Mouse (Mus musculus) testis, adult 2 months (tissue): ENCODE results near the gene Cpn1. TPM values are rescaled to one million over a fixed set of nuclear protein-coding genes. Genes with fewer than 3 reads are reported as not detected.

Experiments
- H3K27ac ChIP-seq: fragments of 200-500 bp; 2 replicates; pipeline ENCODE4 v1.5.1; 2012; ENCODE audit warnings: low read depth, low read length; ENCODE audit not compliant: control insufficient read depth, insufficient read depth
- H3K27me3 ChIP-seq: fragments of 200-500 bp; 2 replicates; pipeline ENCODE4 v1.6.1; 2012; ENCODE audit warnings: mild to moderate bottlenecking, low read length, moderate library complexity; ENCODE audit not compliant: control insufficient read depth, insufficient read depth
- H3K36me3 ChIP-seq: fragments of 200-500 bp; 2 replicates; pipeline ENCODE4 v1.6.1; 2012; ENCODE audit warnings: mild to moderate bottlenecking, low read length; ENCODE audit not compliant: control insufficient read depth, insufficient read depth
- H3K4me1 ChIP-seq: fragments of 200-500 bp; 2 replicates; pipeline ENCODE4 v1.6.1; 2012; ENCODE audit warnings: low read length; ENCODE audit not compliant: control insufficient read depth, insufficient read depth
- H3K4me3 ChIP-seq: fragments of 200-500 bp; 2 replicates; pipeline ENCODE4 v1.5.1; 2012; ENCODE audit warnings: low read depth, mild to moderate bottlenecking, low read length, moderate library complexity, mixed read lengths; ENCODE audit not compliant: control insufficient read depth
- CTCF ChIP-seq: fragments of 200-500 bp; IDR thresholded peaks from 2 replicates; pipeline ENCODE4 v1.5.1; 2012; ENCODE audit warnings: low read depth, mild to moderate bottlenecking, inconsistent platforms, low read length, moderate library complexity; ENCODE audit not compliant: control insufficient read depth, insufficient read depth, insufficient replicate concordance
- POLR2A ChIP-seq: fragments of 200-500 bp; IDR thresholded peaks from 2 replicates; pipeline ENCODE4 v1.6.1; 2012; ENCODE audit warnings: low read depth, mild to moderate bottlenecking, inconsistent platforms, low read length, moderate library complexity; ENCODE audit not compliant: control insufficient read depth
- polyA plus RNA-seq: library from polyadenylated mRNA; depleted of rRNA; stranded (reverse); fragments of >200 nt; gene quantifications from 2 replicates; pipeline ENCODE4 v1.2.3, GENCODE M21; 2012

The Cpn1 gene
- polyA plus RNA-seq, 1 experiment: 6.5 TPM

DNA sequence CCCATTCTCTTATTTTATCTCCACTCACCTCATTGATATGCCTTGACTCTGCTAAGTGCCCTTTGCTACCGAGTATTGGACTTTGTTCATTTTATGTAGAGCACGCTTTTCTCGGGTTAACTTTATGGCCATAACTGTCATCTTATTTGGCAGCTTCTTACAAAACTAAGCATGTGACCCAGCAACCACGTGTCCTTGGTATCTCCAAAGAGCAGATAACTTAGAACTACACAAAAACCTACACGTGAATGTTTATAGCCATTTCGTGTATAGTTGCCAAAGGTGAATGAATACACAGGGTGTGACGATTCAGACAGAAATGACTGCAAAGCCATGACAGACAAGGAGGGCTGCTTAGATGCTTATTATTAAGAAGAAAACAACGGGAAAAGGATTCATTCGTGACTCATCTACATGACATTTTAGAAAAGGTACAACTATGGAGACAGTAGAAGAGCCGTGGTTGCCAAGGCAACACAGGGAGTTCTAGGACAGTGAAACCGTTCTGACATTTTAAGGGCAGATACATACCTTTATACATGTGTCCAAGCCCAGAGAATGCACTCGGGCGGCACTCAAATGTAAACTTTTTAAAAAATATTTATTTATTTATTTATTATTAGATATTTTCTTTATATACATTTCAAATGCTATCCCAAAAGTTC is 38.7 kb upstream of the Cpn1 start:
- H3K27ac ChIP-seq: no peak overlapping the region
- no peaks in the 10 kb centered on the region for H3K27me3 ChIP-seq
- TF ChIP-seq POLR2A: no peak
- no peak for TF ChIP-seq CTCF
- no peaks in the 10 kb centered on the region for H3K4me1 ChIP-seq
- H3K36me3 ChIP-seq: no peaks in the 10 kb centered on the region
- no peak overlapping the region for H3K4me3 ChIP-seq

DNA sequence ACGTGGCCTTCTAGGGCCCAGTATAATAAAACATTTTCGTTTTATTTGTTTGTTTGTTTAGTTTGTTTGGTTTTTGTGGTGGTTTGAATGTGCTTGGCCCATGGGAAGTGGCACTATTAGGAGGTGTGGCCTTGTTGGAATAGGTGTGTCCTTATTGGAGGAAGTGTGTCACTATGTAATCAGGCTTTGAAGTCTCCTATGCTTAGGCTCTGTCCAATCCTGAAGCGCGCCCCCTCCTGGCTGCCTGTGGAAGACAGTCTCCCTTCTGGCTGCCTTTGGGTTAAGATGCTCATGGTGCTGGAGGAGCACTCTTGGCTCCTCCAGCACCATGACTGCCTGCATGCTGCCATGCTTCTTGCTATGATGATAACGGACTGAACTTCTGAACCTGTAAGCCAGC is 36.7 kb upstream of the Cpn1 start:
- H3K27me3 ChIP-seq: no peaks in the 10 kb centered on the region
- H3K27ac ChIP-seq: no peak overlapping the region
- H3K36me3 ChIP-seq: no peaks in the 10 kb centered on the region
- H3K4me1 ChIP-seq: no peaks in the 10 kb centered on the region
- H3K4me3 ChIP-seq: no peak overlapping the region
- TF ChIP-seq POLR2A: no peak
- no peak; the same call in 1 of the 2 replicates for TF ChIP-seq CTCF

DNA sequence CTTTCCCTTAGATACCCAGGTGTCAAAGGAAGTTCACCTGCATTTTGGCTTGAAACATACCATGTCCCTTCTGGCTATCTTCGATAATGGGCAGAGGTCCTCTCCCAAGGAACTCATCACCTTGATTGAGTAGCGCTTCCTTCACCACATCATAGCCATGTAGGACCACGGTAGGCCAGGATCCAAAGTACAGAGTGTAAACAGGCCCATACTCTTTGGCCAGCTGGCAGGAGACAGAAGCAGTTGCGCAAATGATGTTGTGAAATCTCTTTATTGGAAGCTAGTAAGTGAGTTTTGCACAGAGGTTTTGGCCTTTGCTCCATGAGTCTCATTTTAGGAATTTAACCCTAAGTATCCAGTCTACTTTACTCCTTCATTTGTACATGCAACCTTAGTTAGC is 35.1 kb upstream of the Cpn1 start:
- TF ChIP-seq POLR2A: no peak
- no peak for TF ChIP-seq CTCF
- H3K27ac ChIP-seq: no peak overlapping the region
- H3K36me3 ChIP-seq: no peaks in the 10 kb centered on the region
- no peak overlapping the region for H3K4me3 ChIP-seq
- H3K4me1 ChIP-seq: no peaks in the 10 kb centered on the region
- no peaks in the 10 kb centered on the region for H3K27me3 ChIP-seq

DNA sequence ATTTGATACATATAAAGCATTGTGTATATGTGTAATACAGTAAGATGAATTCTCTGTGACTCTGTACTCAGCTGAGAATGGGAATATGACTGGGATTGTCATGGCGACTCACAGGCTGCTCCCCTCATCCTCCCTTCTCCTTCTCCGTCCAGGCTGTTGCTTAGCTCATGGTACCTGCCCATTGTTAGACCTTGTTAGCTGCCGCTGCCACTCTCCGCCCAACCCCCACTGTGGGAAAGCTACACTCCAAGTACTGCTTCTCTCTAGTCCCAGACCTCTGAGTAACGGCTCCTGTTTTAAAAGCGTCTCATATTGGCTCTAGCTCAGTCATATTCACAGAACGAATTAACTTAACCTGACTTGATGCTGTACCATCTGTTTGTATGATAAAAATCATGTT is 33.4 kb upstream of the Cpn1 start:
- TF ChIP-seq CTCF: no peak
- TF ChIP-seq POLR2A: no peak

DNA sequence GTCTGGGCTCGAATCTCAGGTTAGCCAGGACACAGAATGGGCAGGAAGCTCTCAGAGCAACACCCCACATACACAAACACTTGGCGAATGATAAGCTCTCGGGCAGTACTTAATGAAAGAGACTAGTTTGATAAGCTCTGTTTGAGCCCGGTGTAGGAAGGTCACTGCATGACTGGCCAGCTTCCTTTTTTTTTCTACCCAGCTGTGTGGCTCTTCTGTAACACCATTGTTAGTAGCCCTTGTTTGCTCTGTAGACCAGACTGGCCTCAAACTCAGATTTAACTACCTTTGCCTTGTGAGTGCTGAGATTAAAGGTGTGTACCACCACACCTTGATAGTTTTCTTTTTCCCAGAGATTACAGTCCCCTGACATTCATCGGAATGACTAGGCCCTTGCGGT is 27.5 kb upstream of the Cpn1 start:
- Histone ChIP-seq H3K27me3 (no peaks in the 10 kb centered on the region), H3K4me3 (no peak overlapping the region), H3K4me1 (no peaks in the 10 kb centered on the region), H3K36me3 (no peaks in the 10 kb centered on the region), H3K27ac (no peak overlapping the region)
- TF ChIP-seq CTCF (no peak), POLR2A (no peak)

More for the DNA sequence above, 33.4 kb upstream of the Cpn1 start:
- H3K4me3 ChIP-seq: no peak overlapping the region
- H3K27ac ChIP-seq: no peak overlapping the region
- no peaks in the 10 kb centered on the region for H3K27me3 ChIP-seq
- no peaks in the 10 kb centered on the region for H3K4me1 ChIP-seq
- no peaks in the 10 kb centered on the region for H3K36me3 ChIP-seq

DNA sequence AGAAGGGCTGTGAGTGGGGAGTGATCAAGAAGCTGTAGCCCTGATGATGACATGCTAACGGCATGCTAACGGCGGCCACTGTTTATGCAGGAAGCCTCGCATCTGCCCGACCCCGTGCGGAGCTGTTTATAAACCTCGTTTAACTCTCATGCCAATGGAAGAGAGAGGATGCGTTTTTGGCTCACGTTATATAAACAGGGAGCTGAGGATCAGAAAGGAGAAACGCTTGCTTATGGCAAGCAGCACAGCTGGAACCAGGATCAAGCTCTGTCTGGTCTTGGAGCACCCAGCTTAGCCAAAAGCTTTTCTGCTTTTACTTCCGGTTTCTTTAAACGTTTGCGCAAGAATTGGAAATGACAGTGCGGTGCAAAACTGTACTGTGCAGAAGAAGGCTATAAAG is 22.4 kb upstream of the Cpn1 start:
- TF ChIP-seq POLR2A: no peak
- no peak for TF ChIP-seq CTCF
- Histone ChIP-seq H3K4me1 (peaks cover 5% of the 10 kb centered on the region; the same call in 1 of the 2 replicates), H3K27me3 (no peaks in the 10 kb centered on the region), H3K36me3 (no peaks in the 10 kb centered on the region), H3K4me3 (no peak overlapping the region), H3K27ac (no peak overlapping the region)

DNA sequence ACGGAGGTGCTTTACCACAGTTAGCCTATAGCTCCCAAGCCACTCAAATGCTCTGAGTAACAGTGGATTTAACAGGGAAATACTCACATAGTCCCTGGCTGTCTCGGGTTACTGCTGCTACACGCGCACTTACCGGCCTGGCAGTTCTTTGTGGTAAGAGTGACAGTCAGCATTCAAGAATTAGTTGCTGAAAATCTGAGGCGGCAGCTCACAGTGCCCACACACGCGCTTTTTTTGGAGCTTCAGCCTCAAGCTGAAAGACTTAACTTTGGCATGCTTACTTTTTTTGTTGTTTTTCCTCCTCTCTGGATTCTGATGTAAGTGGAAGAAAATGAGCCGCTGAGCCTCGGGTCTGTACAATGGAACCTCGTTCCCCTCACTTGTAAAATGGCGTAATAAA is 20.8 kb upstream of the Cpn1 start:
- peak overlapping the region; percentile 34 for H3K4me3 ChIP-seq
- no peak for TF ChIP-seq CTCF
- TF ChIP-seq POLR2A: no peak
- no peaks in the 10 kb centered on the region for H3K27me3 ChIP-seq
- H3K36me3 ChIP-seq: no peaks in the 10 kb centered on the region
- H3K27ac ChIP-seq: no peak overlapping the region
- H3K4me1 ChIP-seq: peaks cover 5% of the 10 kb centered on the region; the same call in 1 of the 2 replicates
